Mouse (Mus musculus): Measurements from ENCODE around the gene Pimreg.

Gene Pimreg

GRCm38 (mm10) chr11:72065103-72065502, 23.3 kb downstream of the Pimreg start:
- DNase-seq (ENCODE audit: low read depth), result no peak

- peak; percentile 51 for DNase-seq (ENCODE audit: low read depth)
Measured at GRCm38 (mm10) chr11:72066330-72066729, 24.5 kb downstream of the Pimreg start.

GRCm38 (mm10) chr11:72067326-72067725, 25.5 kb downstream of the Pimreg start:
- DNase-seq (ENCODE audit: low read depth), result no peak

GRCm38 (mm10) chr11:72068026-72068425, 26.2 kb downstream of the Pimreg start:
- DNase-seq (ENCODE audit: low read depth), result no peak

- DNase-seq (ENCODE audit: low read depth), result no peak
Measured at GRCm38 (mm10) chr11:72070733-72071132, 28.9 kb downstream of the Pimreg start.

GRCm38 (mm10) chr11:72072331-72072905, 30.6 kb downstream of the Pimreg start:
- no peak for DNase-seq (ENCODE audit: low read depth)

- no peak for DNase-seq (ENCODE audit: low read depth)
Measured at GRCm38 (mm10) chr11:72074230-72074629, 32.4 kb downstream of the Pimreg start.

GRCm38 (mm10) chr11:72078056-72078455, 36.2 kb downstream of the Pimreg start:
- DNase-seq (ENCODE audit: low read depth), result peak; percentile 7

GRCm38 (mm10) chr11:72078647-72079046, 36.8 kb downstream of the Pimreg start:
- DNase-seq (ENCODE audit: low read depth), result no peak

GRCm38 (mm10) chr11:72080461-72080860, 38.6 kb downstream of the Pimreg start:
- no peak for DNase-seq (ENCODE audit: low read depth)

- DNase-seq (ENCODE audit: low read depth), result no peak
Measured at GRCm38 (mm10) chr11:72082601-72083000, 40.8 kb downstream of the Pimreg start.

- DNase-seq (ENCODE audit: low read depth), result no peak
Measured at GRCm38 (mm10) chr11:72084337-72084736, 42.5 kb downstream of the Pimreg start.

GRCm38 (mm10) chr11:72086251-72087046, 44.6 kb downstream of the Pimreg start:
- no peak for DNase-seq (ENCODE audit: low read depth)

GRCm38 (mm10) chr11:72092390-72092789, 50.6 kb downstream of the Pimreg start:
- no peak for DNase-seq (ENCODE audit: low read depth)

- no peak for DNase-seq (ENCODE audit: low read depth)
Measured at GRCm38 (mm10) chr11:72094442-72094841, 52.6 kb downstream of the Pimreg start.

- DNase-seq (ENCODE audit: low read depth), result no peak
Measured at GRCm38 (mm10) chr11:72095994-72096393, 54.2 kb downstream of the Pimreg start.

Data from induced T-regulatory cell, adult 2 months (primary cell).